Mouse (Mus musculus): Measurements from ENCODE around the gene Lingo3.

The Lingo3 gene

DNA sequence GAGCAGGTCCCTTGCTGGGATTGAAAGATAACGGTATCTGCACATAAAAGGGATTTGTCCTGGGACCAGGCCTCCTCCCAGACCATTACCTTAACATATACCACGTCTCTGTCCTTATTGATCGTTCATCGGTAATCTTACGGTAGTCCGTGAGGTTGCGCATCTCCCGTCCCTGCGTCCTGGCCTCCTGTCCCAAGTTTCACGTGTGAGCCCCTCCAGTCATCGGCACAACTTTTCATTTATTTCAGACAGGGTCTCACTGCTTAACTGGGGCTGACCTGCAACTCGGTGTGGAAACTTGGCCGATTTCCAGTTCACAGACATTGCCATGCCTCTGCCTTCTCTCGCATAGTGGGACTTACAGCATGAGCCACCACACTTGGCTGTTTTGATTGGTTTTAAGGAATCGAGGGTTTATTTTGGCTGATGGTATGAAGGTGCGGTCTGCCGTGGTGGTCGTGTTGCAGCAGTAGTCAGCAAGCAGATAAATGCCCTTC, 44.7 kb downstream of the Lingo3 start:
- DNase-seq (ENCODE audit: low spot score in 2 of 2) = no peak

DNA sequence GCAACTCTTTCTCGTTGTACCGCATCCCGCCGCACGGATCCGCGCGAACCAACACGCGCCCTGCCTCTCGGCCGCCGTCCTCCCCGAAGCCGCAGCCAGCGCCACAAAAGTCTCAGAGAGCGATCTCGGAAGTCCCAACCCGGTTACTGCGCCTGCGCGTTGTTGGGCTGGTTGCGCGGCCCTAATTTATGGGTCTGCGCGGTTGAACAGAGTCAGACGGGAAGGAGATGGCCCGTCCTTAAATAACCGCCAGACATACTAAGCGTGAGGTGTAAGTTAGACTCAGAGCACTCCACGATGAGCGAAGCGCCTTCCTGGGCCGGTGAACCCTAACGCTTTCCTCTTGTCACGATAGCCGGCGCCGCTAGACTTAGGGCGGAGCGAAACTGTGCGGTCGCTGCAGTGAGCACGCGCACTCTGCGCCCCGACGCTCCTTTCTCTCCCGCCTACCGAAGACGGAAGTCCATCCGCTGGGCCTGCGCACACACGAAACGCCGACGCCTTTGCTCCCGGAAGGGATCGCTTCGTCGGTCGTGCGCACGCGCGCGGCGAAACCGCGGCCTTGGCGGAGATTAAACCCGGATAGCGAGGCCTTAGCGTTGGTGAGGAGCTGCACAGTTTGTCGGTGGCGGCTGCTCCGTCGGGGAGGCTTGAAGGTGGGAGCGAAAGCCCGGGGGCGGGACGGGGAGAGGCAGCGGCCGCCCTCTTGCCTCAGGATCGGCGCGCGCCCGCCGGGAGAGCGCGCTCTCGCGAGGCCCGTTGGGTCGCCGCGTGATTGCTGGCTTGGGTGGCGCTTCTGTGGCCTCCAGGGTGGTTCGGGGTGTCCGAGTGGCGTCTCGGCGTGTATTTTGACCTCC, 45.5 kb downstream of the Lingo3 start, which contains the start of the genes Sf3a2 and Plekhj1:
TSS of gene Sf3a2 (plus strand) at position 49 of the 857 bp plus-strand sequence.
TSS of gene Plekhj1 (minus strand) at position 477 of the 857 bp plus-strand sequence.
- peak; percentile 91 to 96 for DNase-seq (ENCODE audit: low spot score in 2 of 2)

DNA sequence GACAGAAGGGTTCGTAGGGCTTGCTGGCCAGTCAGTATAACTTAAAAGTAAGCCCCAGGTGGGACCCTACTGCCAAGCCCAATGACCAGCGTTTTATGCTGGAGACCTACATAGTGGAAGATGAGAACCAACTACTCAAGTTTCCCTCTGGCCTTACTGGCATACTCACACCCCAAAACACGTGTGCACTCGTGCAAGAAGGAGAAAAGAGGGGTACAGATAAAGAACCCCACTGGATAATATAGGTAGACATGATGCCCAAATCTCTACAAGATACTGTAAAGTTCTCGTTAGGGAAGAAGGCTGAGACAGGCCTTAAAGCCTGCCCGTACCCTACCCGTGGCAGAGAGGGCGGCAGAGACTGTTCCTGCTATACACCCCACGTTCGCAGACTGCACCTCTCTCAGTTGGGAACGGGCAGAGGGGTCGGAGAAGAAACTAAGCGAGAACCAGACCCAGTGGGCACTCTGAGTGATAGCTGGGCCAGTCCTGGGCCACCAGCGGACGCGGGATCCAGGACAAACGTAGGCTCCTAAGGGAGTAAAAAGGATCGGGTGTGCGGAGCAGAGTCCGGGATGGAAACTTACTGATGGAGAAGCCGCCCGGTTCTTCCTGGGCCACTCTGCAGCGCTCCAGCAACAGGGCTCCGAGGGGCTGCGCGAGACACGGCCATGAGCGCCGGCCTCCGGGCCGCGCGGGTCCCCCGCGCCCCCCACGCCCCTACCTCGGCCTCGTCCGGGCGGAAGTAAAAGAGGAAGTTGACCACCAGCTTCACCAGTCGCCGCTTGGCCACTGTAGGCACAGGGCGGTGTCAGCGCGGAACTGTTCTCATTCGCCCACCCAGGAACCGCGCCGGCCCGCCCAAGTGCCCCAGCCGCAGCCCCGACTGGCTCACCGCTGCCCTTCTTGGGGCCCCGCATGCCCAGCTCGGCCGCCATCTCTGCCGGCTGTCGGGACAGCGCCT, 46.4 kb downstream of the Lingo3 start:
- peak in 1 of 2 experiments; percentile 48 for DNase-seq (ENCODE audit: low spot score in 2 of 2)

DNA sequence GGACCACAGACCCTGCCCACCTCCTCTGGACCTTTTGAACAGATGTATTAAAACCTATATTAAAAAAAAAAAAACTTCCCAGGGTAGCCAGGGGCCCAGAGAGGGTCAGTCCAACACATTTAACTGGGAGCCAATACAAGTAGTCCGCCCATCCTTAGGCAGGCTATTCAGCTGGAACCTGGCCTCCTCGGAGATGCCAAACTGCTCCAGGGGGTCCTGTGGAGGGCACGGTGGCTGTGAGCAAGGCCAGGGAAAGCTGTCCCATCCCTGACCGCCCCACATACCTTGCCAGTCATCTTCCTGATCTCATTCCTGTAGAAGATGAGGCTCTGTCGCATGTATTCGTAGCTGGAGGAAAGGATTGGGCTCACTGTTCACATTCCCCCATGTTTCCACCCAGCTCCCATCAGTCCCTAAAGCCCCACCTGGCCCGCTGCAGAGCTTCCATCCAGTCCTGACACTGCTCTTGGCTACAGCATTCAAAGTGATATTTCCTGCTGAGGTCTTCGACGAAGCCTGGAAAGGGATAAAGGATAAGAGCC, 47.5 kb downstream of the Lingo3 start:
- no peak for DNase-seq (ENCODE audit: low spot score in 2 of 2)

DNA sequence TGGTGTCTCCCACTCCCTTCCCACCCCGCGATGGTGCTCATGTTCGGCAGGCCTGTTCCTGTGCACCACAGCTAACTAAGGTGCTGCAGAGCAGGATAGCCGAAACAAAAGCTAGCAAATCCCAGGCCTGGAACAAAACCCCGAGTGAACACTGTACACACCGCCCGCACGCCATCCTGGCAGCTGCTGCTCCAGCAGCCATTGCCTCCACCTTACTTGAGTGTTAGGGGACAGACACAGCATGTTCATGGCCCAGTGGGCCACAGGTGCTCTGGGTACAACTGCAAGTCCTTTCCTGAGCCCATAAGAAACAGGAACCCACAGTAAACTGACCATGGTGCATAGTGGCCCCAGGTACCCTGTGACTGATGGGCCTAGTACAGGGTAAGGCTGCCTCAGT, 49.1 kb downstream of the Lingo3 start:
- DNase-seq (ENCODE audit: low spot score in 2 of 2) = no peak

DNA sequence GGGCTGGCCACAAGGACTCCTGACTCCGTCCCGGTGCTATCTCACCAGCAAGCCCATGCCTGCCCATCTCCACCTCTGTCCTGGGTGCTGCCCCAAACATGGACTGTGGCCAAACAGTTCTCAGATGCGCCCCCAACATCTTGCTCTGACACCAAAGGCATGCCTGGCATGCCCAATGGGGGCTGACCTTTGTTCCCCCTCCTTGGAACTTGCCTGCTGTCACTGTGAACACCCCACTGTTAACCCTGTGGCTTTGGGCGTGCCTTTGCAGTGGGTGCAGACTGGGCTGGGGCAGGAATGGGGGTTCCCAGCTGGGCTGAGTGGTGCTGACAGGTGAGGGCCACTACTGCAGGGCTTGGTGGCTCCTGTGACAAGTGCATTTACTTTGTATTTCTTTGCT, 50.0 kb downstream of the Lingo3 start:
- DNase-seq (ENCODE audit: low spot score in 2 of 2) = no peak

DNA sequence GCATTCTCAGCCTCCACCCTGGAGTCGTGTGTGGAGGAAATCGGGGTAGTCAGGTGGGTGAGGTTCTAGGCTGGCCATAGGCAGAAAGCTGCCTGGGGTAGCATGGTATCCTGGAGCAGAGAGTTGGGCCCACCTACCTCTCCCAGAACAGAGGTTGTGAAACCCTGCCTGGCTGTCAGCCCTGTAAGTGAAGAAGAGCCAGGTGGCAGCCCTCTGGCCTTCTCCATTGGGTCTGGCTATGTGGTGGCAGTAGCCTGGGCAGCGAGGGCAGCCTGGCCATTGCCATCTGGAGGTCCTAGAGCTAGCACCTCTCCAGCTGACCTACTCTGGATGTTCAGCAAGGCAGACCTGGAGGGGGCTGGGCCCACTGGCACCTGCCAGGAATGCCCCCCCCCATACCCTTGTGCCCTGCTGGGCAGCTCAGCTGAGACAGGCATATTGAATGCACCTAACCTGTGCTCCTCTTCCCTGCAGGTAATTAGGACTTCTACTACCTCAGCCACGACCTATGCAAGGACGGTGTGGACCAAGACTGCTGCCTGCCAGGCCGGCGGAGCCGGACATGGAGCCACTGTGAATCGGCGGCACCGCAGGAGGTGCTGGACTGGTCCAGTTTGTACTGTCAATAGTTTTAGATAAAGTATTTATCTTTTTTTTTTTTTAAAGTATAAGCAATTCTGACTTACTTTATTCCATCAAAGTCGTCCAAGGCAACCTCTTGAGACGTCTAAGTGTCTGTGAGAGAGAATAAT, 50.6 kb downstream of the Lingo3 start:
- DNase-seq (ENCODE audit: low spot score in 2 of 2) = no peak

DNA sequence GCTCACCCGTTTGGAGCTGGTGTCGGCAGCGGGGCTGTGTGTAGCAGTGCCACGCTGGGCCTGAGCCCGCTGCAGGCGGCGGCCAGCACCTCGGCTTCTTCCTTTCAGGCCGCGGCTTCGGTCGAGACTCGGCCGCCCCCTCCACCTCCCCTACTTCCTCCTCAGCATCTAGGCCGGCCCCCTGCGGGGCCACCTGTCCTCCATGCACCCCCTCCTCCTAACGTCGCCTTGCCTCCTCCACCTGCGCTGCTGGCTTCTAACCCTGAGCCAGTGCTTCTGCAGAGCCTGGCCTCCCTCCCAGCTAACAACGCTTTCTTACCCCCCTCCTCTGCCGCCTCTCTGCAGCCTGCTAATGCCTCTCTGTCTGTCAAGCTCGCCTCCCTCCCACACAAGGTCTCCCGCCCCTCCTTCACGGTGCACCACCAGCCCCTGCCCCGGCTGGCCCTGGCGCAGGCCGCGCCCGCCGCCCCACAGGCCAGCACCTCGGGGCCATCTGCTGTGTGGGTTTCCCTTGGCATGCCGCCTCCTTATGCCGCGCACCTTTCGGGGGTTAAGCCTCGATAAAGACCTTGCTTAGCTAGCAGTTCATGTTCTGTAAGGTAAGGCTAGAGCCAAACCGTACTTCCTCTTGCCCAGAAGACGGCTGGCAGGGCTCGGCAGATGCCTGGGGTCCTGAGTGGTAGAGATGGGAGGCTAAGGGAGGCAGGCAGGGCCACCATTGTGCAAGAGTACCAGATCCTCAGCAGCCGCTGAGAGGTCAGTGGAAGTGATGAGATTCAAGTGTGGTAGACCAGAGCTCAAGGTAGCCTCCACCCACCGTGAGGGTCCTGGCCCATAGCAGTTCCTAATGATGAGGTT, 51.4 kb downstream of the Lingo3 start:
- DNase-seq (ENCODE audit: low spot score in 2 of 2) = no peak

DNA sequence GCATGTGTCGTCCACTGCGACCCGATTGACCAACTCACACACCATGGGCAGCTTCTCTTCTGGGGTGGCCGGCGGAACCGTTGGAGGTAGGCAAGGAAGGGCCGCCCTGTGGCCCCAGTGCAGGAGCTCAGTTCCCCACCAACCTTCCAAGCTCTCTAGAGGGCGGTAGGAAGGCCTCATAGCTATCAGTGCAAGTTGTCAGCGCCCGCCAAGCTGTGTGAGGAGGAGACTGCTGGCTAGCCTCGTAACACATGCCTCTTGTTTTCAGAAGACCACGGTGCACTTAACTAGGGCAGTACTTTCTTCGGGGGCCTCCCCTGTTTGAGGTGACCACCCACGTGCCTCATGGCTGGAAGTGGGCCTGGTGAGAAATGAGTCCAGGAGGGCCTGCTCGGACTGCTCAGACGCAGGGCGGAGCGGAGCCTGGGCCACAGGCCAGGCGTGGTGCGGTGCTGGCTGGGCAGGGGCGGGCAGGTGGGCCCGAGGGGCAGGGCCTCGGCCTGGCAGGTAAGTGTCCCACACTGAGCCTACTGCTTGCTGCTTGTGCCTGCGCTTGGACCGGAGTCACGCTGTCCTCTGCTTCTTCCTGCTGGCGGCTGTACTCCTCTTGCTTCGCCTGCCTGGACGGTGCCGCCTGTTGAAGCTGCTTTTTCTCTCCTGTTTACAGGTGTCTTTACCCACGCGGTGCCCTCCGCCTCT, 52.2 kb downstream of the Lingo3 start:
- DNase-seq (ENCODE audit: low spot score in 2 of 2) = no peak

DNA sequence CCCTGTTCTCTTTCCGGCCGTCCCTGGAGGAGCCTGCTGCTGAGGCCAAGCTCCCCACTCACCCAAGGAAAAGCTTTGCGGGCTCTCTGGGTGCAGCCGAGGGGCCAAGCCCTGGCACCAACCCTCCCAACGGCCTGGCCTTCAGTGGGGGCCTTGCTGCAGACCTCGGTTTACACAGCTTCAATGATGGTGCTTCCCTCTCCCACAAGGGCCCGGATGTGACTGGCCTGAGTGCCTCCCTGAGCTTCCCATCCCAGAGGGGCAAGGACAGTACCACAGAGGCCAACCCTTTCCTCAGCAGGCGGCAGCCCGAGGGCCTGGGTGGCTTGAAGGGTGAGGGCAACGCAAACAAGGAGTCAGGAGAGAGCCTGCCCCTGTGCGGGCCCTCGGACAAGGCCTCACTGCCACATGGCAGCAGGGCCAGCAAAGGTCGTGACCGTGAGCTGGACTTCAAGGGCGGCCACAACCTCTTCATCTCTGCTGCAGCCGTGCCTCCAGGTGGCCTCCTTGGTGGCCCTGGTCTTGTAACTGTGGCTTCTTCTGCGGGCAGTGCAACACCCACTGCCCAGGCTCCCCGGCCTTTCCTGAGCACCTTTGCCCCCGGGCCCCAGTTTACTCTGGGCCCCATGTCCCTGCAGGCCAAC, 53.0 kb downstream of the Lingo3 start:
- no peak for DNase-seq (ENCODE audit: low spot score in 2 of 2)

DNA sequence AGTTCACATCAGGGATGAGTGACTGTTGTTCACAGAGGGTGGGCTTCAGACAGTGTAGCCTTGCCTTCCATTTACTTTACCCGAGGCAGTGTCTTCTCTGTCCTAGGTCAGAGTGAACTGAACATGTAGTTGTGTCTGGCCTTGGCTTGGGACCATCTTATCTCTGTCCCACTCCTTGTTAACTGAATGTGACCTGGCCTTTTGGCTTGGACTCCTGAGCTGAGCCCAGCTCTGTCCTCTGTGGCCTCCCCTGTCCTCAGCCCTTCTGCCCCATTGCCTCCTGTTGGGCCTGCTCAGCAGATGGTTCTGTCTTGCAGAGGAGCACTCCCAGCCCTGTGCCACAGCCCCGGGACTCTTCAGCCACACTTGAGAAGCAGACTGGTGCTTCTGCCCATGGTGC, 56.3 kb downstream of the Lingo3 start:
- DNase-seq (ENCODE audit: low spot score in 2 of 2) = no peak

DNA sequence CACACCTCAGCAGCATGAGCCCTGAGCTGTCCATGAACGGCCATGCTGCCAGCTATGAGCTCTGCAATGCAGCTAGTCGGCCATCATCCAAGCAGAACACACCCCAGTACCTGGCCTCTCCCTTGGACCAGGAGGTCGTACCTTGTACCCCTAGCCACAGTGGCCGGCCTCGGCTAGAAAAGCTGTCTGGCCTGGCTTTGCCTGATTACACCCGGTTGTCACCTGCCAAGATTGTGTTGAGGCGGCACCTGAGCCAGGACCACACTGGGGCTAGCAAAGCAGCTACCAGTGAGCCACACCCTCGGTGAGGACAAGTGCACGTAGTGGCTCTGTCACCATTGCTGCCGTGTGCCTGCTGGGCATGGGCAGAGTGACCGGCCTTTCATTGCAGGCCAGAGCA, 57.9 kb downstream of the Lingo3 start:
- no peak for DNase-seq (ENCODE audit: low spot score in 2 of 2)

DNA sequence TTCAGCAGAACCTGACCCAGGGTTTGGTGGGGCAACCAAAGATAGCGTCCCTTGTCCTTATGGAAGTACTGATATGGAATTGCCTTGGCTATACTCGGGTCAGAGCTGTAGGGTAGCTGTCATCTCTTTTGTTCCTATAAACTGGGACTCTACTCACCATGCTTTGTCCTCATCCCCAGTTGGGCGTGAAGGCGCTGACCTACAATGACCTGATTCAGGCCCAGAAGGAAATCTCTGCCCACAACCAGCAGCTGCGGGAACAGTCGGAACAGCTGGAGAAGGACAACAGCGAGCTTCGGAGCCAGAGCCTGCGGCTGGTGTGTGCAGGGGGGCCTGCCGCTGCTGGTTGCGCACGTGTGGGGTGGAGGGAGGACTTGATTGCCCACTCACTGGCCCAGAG, 59.0 kb downstream of the Lingo3 start:
- no peak for DNase-seq (ENCODE audit: low spot score in 2 of 2)

DNA sequence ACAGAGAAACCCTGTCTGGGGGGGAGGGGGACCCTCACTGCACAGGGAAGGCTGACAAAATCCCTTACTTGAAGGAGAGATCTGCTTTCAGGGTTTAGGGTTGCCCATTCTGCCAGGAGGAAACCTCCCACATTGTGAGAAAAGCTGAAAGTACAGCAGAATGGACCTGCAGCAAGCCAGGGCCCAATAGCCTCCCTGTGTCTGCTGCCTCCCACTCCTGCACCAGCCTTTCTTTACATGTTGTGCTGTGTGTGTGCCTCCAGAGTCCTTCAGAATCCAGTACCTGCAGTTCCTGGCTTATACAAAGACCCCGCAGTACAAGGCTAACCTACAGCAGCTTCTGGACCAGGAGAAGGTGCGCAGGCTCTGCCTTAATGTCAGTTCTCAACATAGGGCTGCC, 59.5 kb downstream of the Lingo3 start:
- DNase-seq (ENCODE audit: low spot score in 2 of 2) = no peak
